Mouse (Mus musculus) cerebellum, adult 11-12 months (tissue): Measurements from ENCODE around the gene Lax1.
A peak's percentile ranks its signal among the peaks of the same experiment; 100 is the strongest.
"Not testable (repeated sequence)": the region's sequence is repeated elsewhere in the genome, so short reads cannot be mapped to it uniquely, and the experiment has no call there.

ENCODE experiments used
- DNase-seq: peaks from one replicate; pipeline ENCODE4 v3.0.0; 2022

Gene Lax1

DNA sequence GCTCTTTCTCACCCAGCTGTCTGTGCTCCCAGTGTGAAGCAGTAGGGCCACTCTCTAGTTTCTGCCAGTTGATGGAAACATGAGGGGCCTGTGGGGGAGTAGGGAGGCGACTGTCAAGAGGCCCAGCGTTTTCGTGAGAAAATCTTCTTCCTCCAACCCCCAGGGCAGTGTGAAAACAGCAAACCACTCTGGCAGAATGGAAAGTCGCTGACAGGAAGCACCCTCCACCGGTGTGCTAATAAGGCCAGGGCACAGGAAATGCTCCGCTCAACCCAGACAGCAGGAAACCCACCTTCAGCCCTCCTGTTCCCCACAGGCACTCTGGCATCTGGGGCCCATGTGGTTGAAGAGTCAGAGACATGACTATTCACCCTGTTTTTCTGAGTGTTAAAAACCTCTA lies at the start of gene Lax1:
Gene Lax1 (minus strand): TSS at position 212 of the 400 bp plus-strand sequence.
- no peak for DNase-seq

- DNase-seq, result no peak
Observed at GRCm38 (mm10) chr1:133736664-133737063, 46.8 kb upstream of the Lax1 start.

DNA sequence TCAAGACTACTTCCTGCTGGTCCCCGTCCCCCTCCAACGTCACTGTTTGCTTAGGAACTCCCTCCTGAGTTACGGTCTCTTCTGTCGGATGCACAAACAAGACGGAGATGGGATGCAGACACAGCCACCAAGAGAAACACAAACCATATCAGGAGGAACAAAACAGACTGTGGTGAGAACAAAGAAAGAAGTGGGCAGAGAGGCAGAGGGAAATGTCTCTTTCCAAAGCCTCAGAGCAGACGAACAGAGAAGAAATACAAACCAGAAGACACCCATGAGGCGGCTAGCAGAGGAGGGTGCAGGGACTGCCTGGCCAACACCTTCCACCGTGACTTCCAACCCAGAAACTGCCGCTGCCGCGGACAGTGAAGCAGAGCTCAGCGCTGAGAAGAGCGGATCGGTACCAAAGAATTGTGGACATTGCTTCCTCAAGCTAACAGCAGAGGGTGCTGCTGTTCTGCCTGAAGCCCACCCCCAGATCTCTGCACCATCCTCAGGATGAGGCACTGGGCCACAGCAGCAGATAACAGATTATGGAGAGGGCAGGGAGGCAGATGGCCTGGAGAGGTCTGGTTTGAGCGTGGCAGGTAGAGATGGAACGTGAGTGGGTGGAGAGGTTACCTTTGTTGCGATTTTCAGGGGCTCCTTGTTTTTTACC lies 46.2 kb upstream of the Lax1 start:
- peak; percentile 77 for DNase-seq

DNA sequence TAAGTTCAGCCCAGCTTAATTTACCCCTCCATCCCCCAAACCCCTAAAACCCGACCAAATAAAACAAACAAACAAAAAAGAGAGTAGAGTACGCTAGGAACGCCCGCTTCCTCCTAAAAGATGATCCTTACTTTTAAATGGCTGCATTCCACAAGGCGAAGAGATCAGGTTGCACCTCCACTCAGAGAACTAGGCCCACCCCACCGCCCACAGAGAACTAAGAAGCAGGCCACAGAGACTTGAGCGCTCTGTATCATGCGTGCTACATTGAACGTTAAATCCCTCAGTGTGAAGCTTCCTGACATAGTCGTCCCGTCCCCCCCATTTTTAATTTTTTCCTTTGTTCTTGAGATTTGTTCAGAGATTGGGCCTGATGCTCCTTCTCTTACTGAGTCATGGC lies 42.9 kb upstream of the Lax1 start:
- DNase-seq, result no peak

GRCm38 (mm10) chr1:133728339-133728738 lies 38.4 kb upstream of the Lax1 start:
- DNase-seq, result no peak

DNA sequence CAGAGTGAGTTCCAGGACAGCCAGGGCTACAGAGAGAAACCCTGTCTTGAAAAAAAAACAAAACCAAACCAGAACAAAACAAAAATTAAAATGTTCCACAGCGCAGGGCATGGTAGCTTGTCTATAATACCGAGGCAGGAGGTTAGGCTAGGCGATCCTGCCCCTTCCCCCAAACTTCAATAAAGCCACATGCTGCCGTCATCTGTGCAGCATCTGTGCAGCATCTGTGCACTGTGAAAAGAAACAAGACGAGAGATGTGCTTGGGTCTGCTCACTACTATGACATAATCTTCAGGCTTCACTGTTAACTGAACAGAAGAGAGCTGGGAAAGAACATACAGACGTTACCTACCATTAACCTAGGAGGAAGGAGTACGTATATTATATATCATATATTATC lies 30.4 kb upstream of the Lax1 start:
- DNase-seq, result no peak

- DNase-seq, result no peak
Observed at GRCm38 (mm10) chr1:133718786-133719185, 28.9 kb upstream of the Lax1 start.

DNA sequence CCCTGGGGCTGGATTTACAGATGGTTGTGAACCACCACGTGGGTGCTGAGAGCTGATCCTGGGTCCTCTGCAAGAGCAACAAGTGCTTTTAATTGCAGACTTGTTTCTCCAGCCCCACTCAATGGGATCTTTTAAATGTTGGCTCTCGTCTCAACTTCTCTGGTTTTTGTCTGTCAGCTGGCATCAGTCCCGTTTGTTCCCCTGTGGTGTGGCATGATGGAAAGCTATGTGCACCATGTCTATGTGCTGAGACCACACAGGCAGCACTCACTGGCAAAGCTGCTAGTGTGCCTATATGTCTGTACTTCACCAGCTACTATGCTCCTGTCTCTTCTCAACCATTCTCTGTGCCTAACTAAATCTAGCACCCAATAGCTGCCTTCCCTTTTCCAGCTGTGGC lies 28.4 kb upstream of the Lax1 start:
- DNase-seq, result no peak

DNA sequence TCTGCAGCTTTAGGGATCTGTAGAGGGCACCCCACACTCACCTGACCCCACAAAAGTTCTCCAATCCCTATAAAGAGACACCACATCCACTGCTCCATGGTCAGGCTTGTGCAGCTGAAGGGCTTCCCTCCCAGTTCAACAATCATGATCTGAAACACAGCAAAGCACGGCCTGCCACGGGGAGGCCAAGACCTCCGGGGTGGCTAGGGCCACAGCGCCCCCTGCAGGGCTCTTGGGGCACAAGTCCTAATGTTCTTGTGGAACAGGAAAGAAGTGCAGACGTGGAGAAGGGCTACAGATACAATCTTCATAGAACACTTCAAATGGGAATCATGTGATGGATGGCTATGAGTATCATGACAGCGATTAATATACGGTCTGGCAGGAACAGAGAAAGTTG lies 26.6 kb upstream of the Lax1 start:
- DNase-seq, result no peak

GRCm38 (mm10) chr1:133715191-133715590 lies 25.3 kb upstream of the Lax1 start:
- no peak for DNase-seq

GRCm38 (mm10) chr1:133713009-133713370 lies 23.1 kb upstream of the Lax1 start:
- DNase-seq, result no peak

- DNase-seq, result no peak
Observed at GRCm38 (mm10) chr1:133712288-133713008, 22.5 kb upstream of the Lax1 start.

- no peak for DNase-seq
Observed at GRCm38 (mm10) chr1:133711376-133711775, 21.5 kb upstream of the Lax1 start.

- no peak for DNase-seq
Observed at GRCm38 (mm10) chr1:133710895-133711294, 21.0 kb upstream of the Lax1 start.

GRCm38 (mm10) chr1:133709292-133709691 lies 19.4 kb upstream of the Lax1 start:
- no peak for DNase-seq

- DNase-seq, result not testable (repeated sequence)
Observed at GRCm38 (mm10) chr1:133701824-133702223, 11.9 kb upstream of the Lax1 start.

DNA sequence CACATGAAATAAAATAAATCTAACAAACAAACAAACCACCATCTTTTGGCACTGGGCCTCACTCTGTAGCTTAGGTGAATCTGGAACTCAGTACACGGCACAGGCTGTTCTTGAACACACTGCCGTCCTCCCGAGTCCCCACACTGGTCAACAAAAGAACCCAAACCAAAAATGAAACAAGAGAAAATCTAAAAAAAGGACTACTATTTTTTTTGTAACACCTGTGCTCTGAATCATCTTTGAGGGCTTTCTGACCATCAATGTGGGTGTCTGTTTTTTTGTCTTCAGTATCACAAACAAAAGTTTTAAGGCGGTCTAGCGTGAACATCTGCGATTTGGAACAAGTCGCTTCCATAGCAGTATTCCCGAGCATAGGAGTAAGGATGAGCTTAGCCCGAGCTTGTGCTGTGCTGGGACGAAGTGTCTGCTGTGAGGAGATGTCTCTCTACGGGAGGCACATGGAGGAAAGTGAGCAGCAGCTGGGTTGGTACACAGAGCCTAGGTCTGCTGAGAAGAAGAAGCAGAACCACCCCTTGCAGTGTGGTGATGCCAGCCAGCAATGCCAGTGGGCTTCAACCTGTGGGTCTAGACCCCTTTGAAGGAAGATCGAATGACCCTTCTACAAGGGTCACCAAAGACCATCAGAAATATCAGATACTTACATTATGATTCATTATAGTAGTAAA lies 8.2 kb upstream of the Lax1 start:
- DNase-seq, result no peak

DNA sequence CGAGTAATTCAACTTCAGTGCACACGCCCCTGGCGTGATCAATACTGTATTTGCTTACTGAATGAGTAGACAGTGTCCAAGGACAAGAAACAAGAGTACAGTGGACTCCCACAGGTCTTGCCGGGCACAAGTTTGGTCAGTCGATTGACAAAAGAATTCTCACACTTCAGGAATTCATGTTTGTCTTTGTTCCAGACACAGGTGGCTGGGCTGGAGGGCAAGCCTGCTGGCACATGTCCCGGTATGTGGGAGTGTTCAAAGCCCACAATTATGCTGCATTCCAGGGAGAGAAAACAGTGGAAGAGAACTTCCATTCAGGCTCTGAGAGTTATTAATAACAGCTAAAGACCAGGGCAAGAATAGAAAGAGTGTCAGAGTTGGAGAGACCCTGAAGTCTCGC lies 6.0 kb upstream of the Lax1 start:
- DNase-seq, result no peak

- DNase-seq, result no peak
Observed at GRCm38 (mm10) chr1:133694876-133695275, 5.0 kb upstream of the Lax1 start.

DNA sequence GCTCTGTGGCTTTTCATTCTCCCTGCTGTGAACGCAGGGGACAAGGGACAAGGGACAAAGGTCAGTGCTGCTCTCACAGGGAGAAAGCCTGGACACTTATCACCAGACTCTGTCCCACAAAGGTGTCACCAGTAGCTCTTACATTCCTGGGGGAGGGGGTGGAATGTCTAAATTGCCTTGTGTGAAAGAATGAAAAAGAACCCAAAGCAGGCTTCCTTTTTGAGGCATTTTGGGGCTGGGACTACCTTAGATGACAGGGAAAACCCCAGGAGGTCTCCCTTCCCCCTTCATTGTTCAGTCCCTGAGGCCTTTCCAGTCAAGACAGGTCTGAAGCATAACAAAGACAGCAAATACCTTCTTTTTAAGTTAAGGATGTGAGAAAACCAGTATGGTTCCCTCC lies 4.4 kb upstream of the Lax1 start:
- no peak for DNase-seq

GRCm38 (mm10) chr1:133693536-133694114 lies 3.7 kb upstream of the Lax1 start:
- no peak for DNase-seq

DNA sequence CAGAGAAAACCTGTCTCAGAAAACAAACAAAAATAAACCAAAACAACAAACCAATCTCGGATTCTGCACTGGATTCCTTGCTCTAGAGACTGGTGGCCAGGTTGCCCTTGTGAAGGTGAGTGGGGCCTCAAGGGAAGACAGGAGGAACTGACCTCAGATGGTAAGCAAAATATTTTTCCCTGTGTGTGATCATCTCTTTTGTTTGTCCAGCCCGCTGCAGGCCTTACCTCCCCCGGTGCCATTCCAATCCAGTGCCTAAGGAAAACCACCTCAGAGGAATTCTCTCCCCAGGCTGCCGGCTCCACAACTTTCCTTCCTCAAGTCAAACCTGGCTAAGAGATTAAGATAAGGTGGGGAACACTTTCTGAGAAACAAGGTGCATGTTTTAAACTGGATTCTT lies 2.3 kb upstream of the Lax1 start:
- no peak for DNase-seq

DNA sequence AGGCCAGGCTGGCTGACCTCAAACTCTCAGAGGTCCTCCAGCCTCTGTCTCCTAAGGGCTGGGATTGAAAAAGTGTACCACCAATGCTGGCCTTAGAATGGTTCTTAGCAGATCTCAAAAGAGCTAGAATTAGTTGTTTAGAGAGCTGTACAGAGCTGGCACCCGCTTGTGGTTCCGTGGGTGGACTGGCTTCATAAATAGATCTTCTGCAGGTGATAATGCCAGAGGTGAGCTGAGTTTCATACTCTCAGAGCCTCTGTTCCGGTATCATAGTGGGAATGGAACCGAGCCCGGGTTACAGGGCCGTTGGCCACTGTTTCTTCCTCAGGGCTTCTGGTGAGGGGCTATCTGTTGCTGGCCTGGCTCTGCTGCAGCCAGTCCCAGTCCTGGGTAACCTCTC lies 1.1 kb upstream of the Lax1 start:
- DNase-seq, result no peak

DNA sequence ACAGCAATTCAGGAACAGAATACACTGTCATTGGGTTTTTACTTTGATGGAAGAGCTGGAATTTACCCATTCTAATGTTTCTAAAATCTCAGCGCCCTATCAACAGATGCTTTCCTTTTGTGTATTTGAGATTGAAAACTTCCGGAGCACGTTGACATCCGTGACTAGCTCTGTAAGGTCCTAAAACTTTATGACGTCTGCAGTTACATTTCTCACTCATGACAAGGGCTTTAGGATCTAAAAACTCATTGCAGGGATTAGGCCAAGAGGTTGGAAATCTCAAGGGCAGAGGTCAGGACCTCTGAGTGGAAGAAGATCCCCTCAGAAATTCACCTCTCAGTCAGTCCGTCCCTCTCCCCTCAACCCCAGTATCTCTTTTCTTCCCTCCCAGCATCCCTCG lies 1.6 kb downstream of the Lax1 start:
- no peak for DNase-seq
